Mouse (Mus musculus) CH12.LX (cell line): ENCODE data around the gene Serpinf1.

Source experiments
- CTCF ChIP-seq, 2 experiments: IDR thresholded peaks in 1 of 2; conservative IDR thresholded peaks in 1 of 2; 2 replicates each; pipeline ENCODE4 v1.5.1; 2011 to 2012; ENCODE audit warnings: low read depth in 2 of 2, low read length in 2 of 2, improper control_type of control experiment in 1 of 2, inconsistent platforms in 1 of 2, mild to moderate bottlenecking in 1 of 2, moderate library complexity in 1 of 2
- E2F4 ChIP-seq: IDR thresholded peaks from 2 replicates; pipeline ENCODE4 v1.6.1; 2011; ENCODE audit warnings: low read depth, low read length, improper control_type of control experiment; ENCODE audit not compliant: insufficient replicate concordance
- ETS1 ChIP-seq: conservative IDR thresholded peaks from 2 replicates; pipeline ENCODE4 v1.6.1; 2012; ENCODE audit warnings: low read depth, mild to moderate bottlenecking, inconsistent platforms, low read length, improper control_type of control experiment, moderate library complexity
- GABPA ChIP-seq: IDR thresholded peaks from 2 replicates; pipeline ENCODE4 v1.6.1; 2012; ENCODE audit warnings: low read depth, low read length, improper control_type of control experiment, inconsistent platforms; ENCODE audit not compliant: insufficient replicate concordance
- MAFK ChIP-seq: IDR thresholded peaks from 2 replicates; pipeline ENCODE4 v1.6.1; 2011; ENCODE audit warnings: low read length, improper control_type of control experiment; ENCODE audit not compliant: insufficient replicate concordance
- MAX ChIP-seq: IDR thresholded peaks from 2 replicates; pipeline ENCODE4 v1.6.1; 2011; ENCODE audit warnings: low read length, improper control_type of control experiment
- MAZ ChIP-seq: IDR thresholded peaks from 2 replicates; pipeline ENCODE4 v1.6.1; 2012; ENCODE audit warnings: low read depth, mild to moderate bottlenecking, inconsistent platforms, low read length, improper control_type of control experiment, moderate library complexity
- MYC ChIP-seq: IDR thresholded peaks from 2 replicates; pipeline ENCODE4 v1.6.1; 2011; ENCODE audit warnings: low read depth, mild to moderate bottlenecking, improper control_type of control experiment, low read length
- NELFE ChIP-seq: IDR thresholded peaks from 2 replicates; pipeline ENCODE4 v1.6.1; 2011; ENCODE audit warnings: low read depth, low read length, improper control_type of control experiment
- POLR2A ChIP-seq: IDR thresholded peaks from 2 replicates; pipeline ENCODE4 v1.6.1; 2011; ENCODE audit warnings: low read depth, mild to moderate bottlenecking, improper control_type of control experiment, low read length
- RAD21 ChIP-seq: IDR thresholded peaks from 2 replicates; pipeline ENCODE4 v1.6.1; 2011; ENCODE audit warnings: low read depth, mild to moderate bottlenecking, low read length, improper control_type of control experiment, moderate library complexity

- no peak for TF ChIP-seq CTCF (conservative IDR thresholded peaks at IDR 0.05 in 1 of 2, IDR thresholded peaks at IDR 0.05 in 1 of 2; ENCODE audit: low read depth in 2 of 2, low read length in 2 of 2)
- TF ChIP-seq POLR2A: no peak; the same call in 1 of the 2 replicates
- no peak for TF ChIP-seq GABPA
- TF ChIP-seq ETS1: peak; percentile 41
- no peak; the same call in none of the 2 replicates for TF ChIP-seq RAD21
- TF ChIP-seq MAZ: 0 out of 2 replicates have a peak, but pooled peaks have one; percentile 9
- no peak for TF ChIP-seq E2F4
- peak; percentile 66; the same call in 1 of the 2 replicates for TF ChIP-seq MYC
- TF ChIP-seq NELFE: no peak
- peak; percentile 52; the same call in 1 of the 2 replicates for TF ChIP-seq MAX
- TF ChIP-seq MAFK: no peak; the same call in 1 of the 2 replicates
These were observed 32.7 kb upstream of the Serpinf1 start for GRCm38 (mm10) chr11:75455041-75455736.
